Mouse (Mus musculus) cerebellum, postnatal 10 days (tissue): ENCODE measurements around the gene Hrh2.
A peak's percentile ranks its signal among the peaks of the same experiment; 100 is the strongest.

Experiments used
- DNase-seq, 2 experiments: peaks; one replicate each; pipeline ENCODE4 v3.0.0; 2021; ENCODE audit warnings: mixed read lengths in 2 of 2

The Hrh2 gene

DNA sequence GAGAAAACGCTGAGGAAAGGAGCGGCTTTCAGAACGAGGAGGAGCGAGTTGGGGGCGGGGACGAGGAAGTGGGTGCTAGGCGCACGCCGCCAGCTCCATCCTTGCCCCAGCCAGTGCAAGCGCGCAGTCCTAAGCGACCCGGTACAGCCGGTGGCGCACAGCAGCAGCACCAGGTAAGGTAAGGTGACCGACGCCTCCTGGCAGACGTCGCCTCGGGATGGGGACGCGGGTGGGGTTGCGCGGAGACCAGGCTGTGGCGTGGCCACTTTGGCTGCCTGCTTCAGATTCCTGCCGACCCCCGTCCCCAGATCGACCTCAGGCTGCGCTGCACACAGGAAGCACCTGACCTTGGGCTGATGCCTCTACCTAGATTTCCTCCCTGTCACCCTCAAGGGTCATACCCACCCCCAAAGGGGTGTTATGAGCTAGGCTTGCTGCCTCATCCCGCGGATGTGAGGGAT, at the start of gene Hrh2:
Gene Hrh2 (plus strand): TSS at position 109 of the 461 bp plus-strand sequence.
- peak; percentile 65 to 68 for DNase-seq

DNA sequence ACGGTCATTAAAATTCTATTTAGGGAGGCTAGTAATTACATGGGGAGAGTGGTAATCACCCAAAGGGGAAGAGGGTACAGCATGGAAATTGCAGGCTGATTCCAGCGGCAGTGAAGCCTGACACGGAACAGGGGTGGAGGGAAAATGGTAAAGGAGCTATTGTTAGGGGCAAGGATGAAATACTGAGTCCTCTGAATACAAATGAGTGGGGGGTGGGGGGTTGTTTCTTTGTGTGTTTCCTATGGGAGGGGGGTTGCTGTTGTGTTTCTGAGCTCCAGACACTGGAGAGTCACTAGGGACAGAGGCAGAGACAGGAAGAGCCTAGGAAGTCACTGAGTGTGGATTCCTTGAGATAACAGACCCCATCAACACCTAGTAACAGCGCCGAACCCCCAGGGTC, 48.1 kb upstream of the Hrh2 start:
- DNase-seq: no peak

DNA sequence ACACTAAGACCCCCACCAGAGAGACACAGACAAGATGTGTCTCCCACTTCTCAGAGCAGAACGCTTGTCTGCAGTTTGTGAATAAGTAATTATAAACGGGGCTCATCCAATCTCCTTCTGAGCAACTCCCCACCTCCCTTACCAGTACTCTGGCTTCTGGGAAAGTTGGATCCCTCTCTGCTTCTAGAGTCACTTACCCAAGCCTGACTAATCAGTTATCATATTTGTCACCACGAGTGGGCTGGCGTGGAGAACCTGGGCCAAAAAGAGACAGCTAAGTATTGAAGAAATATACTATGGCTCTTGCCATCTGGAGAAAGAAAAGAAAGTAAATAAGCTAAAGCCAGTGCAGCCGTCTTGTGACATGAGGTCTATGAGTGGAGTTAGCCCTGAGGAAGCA, 47.3 kb upstream of the Hrh2 start:
- no peak for DNase-seq

DNA sequence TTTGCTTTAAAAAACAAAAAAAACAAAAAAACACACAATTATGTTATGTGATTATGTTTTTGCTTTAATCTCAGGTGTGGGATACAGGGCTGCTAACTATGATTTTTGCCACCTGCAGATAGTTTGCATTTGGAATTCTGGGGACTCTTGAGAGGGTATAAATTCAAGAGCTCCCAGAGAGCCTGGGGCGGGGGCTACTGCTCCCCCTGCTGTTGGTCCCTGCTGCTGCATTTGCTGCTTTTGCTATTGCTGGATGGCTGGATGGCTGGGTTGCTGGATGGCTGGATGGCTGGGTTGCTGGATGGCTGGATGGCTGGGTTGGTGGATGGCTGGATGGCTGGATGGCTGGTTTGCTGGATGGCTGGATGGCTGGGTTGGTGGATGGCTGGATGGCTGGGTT, 44.6 kb upstream of the Hrh2 start:
- DNase-seq: peak in 1 of 2 experiments; percentile 28

DNA sequence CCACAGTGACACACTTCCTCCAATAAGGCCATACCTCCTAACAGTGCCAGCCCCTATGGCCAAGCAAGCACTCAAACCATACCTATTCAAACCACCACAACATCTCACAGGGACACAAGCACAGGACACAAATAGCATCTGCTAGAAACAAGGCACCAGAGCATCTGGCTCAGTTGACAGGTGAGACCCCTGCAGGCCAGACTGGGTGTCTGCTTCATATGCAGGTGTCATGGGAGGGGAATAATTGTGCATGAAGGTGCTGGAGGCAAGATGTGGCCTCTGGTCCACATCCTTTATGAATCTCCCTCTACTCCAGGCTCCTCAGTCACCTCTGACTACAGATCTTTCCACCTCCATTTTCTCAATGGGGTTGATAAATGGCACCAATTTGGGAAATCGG, 39.5 kb upstream of the Hrh2 start:
- DNase-seq: no peak

DNA sequence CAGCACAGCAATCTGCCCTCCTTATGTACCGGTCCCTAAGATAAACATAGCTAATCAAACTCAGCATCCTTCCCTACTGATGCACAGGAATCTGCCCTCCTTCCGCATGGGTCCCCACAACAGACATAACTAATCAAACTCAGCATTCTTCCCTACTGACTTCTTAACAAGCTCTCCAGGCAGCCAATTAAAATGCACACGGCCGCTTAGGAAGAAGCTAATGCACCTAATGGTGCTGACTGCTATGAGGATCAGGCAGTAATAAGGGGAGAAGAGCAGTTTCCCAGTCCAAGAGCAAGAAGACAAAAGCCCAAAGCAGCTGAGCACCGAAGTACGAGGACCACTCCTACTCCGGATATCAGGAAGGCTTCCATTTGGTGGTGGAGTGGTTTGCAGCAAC, 39.0 kb upstream of the Hrh2 start:
- no peak for DNase-seq

DNA sequence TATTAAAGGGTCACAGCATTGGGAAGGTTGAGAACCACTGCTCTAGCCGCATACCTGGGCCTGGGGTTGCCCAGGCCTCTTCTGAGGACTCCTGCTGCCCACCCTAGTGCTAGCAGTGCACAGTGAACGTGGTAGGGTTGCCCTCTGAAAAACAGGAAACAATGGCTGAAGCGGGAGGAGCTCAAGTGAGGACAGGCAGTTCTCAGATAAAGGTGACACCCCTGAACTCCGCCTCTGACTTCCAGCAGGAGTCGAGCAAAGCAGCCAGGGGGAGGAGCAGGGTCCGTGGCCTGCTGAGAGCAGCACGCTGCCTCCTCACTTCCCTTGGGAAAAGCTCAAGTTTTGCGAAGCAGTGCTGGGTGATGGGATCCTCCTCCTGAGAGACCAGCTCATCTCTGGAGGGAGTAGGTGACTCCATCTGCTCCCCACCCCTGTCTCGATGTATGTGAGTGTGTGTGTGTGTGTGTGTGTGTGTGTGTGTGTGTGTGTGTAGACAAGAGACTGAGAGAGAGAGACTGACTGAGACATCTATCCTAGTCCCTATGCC, 38.2 kb upstream of the Hrh2 start:
- no peak for DNase-seq

DNA sequence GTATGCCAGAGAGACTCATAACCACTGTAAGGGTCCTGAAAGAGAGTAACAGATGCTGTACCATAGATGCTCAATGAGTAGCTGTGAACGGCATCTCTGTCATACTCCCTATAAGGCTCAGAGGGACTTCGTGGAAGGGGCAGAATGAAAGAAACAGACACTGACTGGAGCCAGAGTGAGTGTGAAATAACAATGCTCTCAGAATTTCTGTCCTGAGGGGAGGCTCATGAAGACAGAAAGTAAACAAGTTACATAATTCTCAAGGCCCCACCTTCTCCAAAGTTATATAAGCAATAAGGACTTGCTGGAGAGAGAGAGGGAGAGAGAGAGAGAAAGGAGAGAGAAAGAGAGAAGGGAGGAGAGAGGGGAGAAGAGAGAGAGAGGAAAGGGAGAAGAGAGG, 36.1 kb upstream of the Hrh2 start:
- DNase-seq: no peak

DNA sequence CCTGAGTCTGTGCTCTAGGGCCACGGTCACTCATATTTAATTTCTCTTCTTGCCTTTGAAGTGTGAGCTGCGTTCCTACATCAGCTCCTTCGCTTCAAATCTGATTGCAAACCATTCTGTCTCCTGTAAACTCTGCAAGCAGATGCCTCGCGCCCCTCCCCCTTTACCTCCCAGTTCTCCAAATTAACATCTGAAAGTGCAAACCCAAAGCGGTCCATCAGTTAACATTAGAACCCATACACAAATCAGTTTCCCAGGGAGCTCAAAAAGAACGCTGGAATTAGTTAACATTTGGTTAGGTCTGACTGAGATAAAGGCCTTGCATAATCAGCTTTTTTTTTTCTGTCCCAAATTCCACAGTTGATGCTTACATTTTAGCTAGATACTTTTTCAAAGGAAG, 32.7 kb upstream of the Hrh2 start:
- DNase-seq: peak in 1 of 2 experiments; percentile 38

DNA sequence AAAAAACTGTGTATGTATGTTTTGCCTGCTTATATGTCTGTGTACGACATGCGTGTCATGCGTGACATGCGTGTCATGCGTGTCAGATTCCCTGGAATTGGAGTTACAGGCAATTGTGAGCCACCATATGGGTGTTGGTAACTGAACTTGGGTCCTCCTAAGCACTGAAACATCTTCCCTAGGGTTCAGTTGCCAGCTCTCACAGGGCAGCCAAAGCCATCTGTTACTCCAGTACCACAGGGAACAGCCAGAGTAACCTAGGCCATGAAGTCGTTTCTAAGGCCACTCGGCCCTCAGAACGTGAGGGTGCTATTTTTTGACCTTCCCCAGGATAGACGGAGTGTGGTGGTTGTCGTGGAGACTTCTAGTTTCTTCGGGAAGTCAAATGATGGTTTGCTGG, 32.2 kb upstream of the Hrh2 start:
- peak; percentile 48 to 62 for DNase-seq

DNA sequence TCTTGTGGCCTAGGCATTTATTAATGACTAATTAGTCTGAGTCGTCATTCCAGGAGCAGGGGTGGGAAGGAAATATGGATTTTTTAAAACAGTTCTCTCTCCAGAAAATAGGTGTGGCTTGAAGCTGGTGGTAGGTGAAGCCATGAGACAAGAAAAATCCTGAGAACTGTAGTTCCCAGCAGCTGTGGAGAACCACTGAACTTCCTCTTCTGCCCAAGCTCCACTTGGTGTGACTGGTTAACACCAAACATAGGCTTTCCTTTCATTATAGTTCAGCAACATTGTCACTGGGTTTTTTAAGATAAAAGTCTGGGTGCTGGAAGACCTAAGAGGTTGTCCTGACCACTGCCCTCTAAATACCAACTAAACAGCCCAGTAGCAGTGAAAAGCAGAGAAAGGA, 31.4 kb upstream of the Hrh2 start:
- DNase-seq: no peak

DNA sequence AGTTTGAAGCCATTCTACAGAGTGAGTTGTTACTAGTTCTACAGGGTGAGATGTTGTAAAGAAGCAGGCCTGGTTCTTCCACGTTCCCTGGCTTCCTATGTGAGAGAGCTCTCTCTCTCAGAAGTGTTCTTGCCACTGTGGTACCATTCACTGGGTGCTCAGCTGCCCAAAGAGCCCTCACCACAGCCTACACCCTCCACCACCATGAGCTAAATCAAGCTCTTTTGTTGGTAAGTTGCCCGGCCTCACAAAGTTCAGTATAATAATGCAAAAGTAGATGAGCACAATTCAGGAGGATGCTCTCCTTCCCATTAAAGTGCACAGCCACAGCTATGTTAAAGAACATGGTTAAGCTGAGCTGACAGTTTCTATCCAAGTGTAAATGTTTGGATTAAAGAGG, 30.4 kb upstream of the Hrh2 start:
- DNase-seq: no peak

DNA sequence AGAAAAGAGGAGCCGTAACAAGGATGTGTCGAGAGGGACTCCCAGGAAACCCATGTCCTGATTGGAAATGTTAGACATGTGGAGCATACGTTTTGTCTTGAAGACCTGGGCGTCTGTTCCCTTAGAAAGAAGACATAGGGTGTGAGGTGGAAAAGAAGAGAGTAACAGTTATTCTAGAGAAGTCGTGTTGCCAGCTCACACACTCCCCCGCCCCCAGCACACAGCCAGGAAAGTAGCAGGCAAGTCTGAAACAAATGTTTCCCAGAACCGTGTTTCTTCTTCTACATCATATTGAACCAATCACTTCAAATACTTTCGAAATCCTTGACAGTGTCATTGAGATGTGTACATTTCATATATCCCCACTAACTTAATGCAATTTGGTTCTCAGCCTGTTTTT, 28.6 kb upstream of the Hrh2 start:
- no peak for DNase-seq

DNA sequence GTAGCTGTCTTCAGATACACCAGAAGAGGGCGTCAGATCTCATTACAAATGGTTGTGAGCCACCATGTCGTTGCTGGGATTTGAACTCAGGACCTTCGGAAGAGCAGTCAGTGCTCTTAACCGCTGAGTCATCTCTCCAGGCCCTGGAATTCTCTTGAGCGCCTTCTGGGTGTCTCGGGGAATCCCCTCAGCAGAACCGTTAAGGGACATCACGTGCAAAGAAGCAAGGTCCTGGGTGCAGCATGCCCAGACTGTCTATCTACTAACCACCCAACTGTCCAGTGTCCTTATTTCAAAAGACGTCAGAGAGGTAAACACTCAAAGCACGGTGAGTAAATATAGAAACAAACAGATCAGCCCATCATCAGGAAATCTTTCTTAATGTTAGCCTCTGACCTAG, 27.5 kb upstream of the Hrh2 start:
- DNase-seq: no peak

DNA sequence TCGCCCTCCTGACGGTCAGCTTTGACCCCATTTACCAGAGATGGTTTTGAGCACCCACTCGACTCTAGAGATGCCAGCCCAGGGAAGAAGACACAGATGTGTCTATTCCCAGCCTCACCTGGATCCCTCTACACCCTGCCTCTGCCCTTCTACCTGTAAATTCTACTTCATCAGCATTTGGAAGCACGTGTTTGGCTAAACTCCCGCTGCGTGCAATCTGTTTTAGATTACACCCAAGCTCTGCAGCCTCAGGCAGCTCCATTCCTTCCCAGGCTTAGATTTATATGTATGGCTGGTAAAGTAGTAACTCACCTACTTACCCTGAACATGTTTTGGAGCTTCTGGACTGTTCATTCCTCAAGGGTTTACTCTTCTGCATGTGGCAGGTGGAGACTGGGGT, 26.9 kb upstream of the Hrh2 start:
- no peak for DNase-seq

DNA sequence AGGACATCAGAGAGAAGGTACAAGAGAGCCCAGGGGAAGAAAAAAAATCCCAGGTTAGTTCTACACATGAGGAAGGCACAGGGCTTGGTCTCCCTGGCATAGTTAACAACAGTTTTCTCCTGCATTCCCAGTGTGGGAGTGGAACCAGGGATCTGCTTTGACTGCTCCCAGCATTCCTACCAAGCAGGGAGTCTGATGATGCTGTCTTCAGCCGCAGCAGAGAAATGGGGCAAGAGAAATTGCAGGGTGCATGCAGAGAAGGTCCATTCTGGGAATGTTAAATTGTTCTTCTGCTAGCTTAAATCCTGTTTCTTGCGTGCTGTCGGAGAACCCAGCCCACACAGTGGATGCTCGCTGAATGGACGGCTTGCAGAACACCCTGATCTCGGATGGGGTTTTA, 26.2 kb upstream of the Hrh2 start:
- DNase-seq: no peak

DNA sequence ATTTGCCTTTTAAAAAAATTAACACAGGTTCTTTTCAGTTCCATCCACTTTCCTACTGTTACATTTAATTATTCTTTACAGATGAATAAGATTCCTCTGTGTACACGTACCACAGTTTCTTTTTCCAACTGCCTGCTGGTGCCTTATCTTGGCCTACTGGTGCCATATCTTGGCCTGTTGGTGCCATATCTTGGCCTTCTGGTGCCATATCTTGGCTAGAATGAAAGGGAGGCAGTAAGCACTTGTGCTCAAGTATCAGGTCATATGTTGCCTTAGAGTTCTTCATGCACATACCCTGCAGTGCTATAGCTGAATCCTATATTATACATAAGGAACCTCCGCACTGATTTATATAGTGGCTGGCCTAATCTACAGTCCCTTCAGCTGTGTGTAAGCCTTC, 24.9 kb upstream of the Hrh2 start:
- no peak for DNase-seq

DNA sequence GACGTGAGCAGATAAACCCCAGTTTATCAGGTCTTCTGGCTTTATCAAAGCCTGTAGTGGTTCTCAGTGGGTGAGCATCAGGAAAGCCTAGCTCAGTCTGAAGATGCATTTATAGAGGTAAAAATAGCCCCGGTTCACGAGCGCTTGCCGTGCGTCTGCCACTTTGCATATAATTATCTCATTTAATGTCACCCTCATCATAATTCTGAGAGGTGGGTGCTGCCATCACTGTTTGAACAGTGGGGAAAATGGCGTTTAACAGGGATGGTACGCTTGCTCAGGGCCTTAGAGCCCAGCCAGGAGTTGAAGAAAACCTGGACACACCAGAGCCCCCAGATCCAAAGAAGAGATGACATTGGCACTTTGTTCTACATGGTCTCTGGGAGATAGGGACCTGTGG, 23.3 kb upstream of the Hrh2 start:
- DNase-seq: no peak

DNA sequence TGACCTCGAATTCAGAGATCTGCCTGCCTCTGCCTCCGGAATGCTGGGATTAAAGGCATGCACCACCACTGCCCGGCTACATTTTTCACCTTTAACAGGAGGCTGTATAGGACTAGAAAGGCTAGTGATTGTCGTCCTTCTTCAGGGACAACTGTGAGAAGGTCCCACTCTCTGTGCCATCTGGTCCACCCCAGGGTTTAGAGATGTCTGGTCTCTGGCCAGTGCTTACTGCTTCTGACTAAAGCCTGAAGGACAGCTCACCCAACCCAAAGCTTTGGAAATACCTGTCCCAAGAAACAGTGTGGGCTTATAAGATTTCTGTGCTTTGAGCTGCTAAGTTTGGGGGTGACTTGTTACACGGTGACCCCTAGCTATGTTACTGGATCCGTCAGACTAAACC, 21.6 kb upstream of the Hrh2 start:
- peak; percentile 42 to 55 for DNase-seq

DNA sequence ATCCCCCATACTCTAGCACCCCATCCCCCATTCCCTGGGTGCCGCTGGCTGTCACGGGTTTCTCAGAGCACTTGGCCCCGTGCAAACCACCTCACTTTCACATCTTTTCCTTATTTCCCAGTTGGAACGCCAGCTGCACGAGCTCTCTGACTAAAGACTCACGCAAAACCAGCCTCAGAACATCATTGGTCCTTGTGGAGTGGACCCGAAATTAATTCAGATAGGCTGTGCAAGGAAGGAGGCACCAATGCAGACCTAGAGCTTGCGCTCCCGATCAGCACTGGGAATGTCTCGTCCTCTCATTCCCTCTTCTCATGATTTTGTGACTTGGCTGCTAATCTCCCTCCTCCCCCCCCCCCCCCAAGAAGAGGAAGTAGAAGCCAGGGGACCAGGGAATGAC, 20.6 kb upstream of the Hrh2 start:
- DNase-seq: no peak

DNA sequence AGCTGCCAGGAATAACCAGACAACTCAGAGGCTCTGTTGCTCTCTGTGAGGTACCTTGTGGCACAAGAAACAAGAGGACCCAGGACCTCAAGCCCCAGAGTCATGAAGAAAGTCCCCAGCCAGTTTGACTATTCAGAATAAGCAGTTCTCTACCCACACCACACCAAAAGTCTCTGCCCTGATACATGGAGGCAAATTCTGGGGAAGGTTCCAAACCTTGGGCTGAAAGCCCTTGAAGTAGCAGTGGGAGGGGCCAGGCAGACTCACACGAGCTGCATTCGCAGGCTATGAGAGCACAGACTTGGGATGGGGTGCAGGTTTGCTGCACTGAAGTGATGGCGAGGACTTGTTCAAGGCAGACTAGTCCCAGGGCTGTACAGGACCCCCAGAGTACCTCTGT, 20.2 kb upstream of the Hrh2 start:
- DNase-seq: no peak

DNA sequence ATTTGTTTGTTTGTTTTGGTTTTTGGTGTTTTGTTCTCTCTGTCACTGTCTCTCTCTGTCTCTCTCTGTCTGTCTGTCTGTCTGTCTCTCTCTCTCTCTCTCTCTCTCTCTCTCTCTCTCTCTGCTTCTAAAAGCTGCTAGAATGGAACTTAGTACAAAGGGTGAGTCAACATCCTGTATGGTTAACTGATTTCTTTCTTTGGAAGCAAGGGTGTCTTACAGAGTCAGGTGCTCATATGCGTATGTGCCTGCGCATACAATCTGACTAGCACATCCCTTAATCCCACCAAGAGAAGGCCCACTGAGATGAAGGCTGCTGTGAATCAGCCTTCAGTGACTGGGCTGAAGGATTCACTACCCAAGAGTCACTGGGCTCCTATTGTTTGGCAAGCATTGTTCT, 18.0 kb upstream of the Hrh2 start:
- DNase-seq: no peak

DNA sequence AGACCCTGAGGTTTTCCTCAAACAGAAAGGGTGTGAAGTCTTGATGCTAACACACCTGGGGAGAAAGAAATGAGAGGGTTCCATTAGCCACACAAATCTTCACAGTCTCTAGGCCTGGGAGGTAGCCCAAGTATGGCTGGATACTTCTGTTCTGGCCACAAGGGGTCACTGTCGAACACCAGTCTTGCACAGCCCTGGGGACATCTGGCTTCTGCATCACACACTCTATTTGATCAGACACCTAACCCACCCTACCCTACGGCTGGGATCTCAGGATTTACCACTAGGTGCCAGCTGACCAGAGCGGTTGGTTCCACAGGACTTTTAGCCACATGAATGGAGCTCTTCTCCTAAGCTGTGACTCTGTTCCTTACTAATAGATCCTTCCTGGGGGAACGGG, 17.2 kb upstream of the Hrh2 start:
- no peak for DNase-seq

DNA sequence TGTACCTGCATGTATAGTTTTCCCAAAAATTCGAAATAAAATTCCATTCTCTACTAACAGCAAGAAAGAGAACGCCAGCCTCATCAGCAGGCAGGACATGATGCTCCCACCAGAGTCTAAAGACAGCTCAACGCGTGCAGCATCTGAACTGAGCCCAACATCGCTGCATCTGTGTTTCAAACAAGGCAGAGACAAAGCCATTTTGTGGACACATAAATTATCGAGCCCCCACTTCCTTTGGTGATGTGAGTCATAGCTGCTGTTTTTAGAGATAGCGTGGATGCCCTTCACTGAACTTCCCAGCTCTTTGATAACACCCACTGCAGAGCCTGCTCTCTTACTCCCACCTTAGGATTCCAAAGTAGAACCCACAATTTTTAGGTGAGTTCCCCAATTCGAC, 16.5 kb upstream of the Hrh2 start:
- no peak for DNase-seq

DNA sequence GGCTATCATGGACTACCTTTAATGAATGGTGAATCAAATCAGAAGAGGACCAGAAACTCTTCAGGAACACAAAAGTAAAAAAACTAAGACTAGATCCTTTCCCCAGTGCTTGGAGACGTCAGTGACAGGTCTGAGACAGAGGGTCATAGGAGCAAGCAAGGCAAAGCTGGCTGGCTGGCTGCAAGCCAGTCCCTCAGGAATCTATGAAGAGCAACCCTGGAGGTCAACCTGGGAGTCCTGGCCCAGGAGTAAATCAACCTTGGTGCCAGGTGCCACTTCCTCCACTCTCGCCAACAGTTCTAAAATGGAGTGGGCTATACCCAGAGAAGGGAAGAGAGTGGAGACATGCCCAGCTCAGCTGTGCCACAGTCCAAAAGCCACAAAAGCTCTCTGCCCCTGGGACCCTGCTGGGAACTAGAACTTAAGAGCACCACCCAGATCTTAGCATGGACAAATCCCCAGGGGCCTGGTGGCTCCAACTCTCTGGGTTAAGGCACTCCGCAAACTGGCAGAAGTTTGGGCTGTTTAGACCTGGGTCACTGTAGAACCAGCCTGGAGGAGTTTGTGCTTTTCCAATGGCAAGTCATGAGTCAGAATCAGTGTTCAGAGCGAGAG, 15.4 kb upstream of the Hrh2 start:
- DNase-seq: no peak
